23 mouse cellular contexts compared by ENCODE assay signal in genomic region chr1:130802976-130803375, GRCm38 (mm10). TPM values are rescaled to one million over a fixed set of nuclear protein-coding genes. Genes with fewer than 3 reads are reported as not detected.
DNase-seq lines count a peak whose midpoint lies in the region; ATAC-seq and TF ChIP-seq lines count a peak whose summit lies in the region.
"Had no signal": no experiment of that assay in that cellular context is flagged by ENCODE, and none has a peak within 500 bp of the region (broad histone marks: within the 10 kb centered on the region; RNA-seq: fewer than 3 reads in every experiment).

No protein-coding gene starts in this region.

- H3K9me3 ChIP-seq in kidney, embryonic 16.5 days (ENCODE audit: low read length), result no peaks in the 10 kb centered on the region
- H3K9me3 ChIP-seq: embryonic facial prominence, embryonic 10.5 days; forebrain, embryonic 13.5 days; limb, embryonic 12.5 days; liver, embryonic 15.5 days; midbrain, embryonic 15.5 days had no signal

- peaks cover 6% of the 10 kb centered on the region; the same call in 1 of the 2 replicates for H3K4me1 ChIP-seq in kidney, adult 2 months (ENCODE audit: control insufficient read depth, insufficient read depth, low read length)
- H3K4me1 ChIP-seq in kidney, embryonic 16.5 days (ENCODE audit: insufficient read depth, low read length), result no peaks in the 10 kb centered on the region
- H3K4me1 ChIP-seq: forebrain, embryonic 13.5 days; liver, embryonic 15.5 days; midbrain, embryonic 15.5 days had no signal

- no peak overlapping the region for H3K4me2 ChIP-seq in kidney, embryonic 16.5 days (replicated peaks; ENCODE audit: low read depth, low read length)
- H3K4me2 ChIP-seq: forebrain, embryonic 13.5 days; hindbrain, embryonic 14.5 days; limb, embryonic 12.5 days; liver, embryonic 15.5 days; midbrain, embryonic 15.5 days had no signal

- DNase-seq in gastrocnemius, adult 2 months, result peak; percentile 40
- no peak for DNase-seq in gastrocnemius, postnatal 14 days
- peak; percentile 71 for DNase-seq in kidney, adult 2 months
- DNase-seq in urinary bladder, adult 2 months (ENCODE audit: low spot score), result peak; percentile 50
- DNase-seq in urinary bladder, postnatal 4 days (ENCODE audit: low spot score in 2 of 2), result no peak
- DNase-seq in thymus, postnatal 0 days (ENCODE audit: low spot score), result no peak
- DNase-seq: adrenal gland, postnatal 10 days; cerebellum, adult 18-20 months; heart, postnatal 10 days; right cerebral cortex, postnatal 25 days had no signal

- H3K27me3 ChIP-seq in kidney, adult 2 months (replicated peaks; ENCODE audit: control insufficient read depth, insufficient read depth, low read length), result no peaks in the 10 kb centered on the region
- no peaks in the 10 kb centered on the region for H3K27me3 ChIP-seq in kidney, embryonic 16.5 days (ENCODE audit: insufficient read depth, low read length)
- H3K27me3 ChIP-seq: forebrain, embryonic 13.5 days; limb, embryonic 12.5 days; liver, embryonic 15.5 days; midbrain, embryonic 15.5 days had no signal

- H3K9ac ChIP-seq in kidney, embryonic 16.5 days (replicated peaks; ENCODE audit: low read length), result no peak overlapping the region
- H3K9ac ChIP-seq: forebrain, embryonic 13.5 days; hindbrain, embryonic 14.5 days; limb, embryonic 12.5 days; liver, embryonic 15.5 days; midbrain, embryonic 15.5 days had no signal

- no peak overlapping the region for H3K4me3 ChIP-seq in gastrocnemius, adult 2 months
- no peak overlapping the region for H3K4me3 ChIP-seq in kidney, adult 2 months (ENCODE audit: insufficient read depth, low read depth, low read length)
- H3K4me3 ChIP-seq in kidney, embryonic 16.5 days (ENCODE audit: low read length), result no peak overlapping the region
- H3K4me3 ChIP-seq: embryonic facial prominence, embryonic 10.5 days; forebrain, embryonic 13.5 days; left cerebral cortex, adult 2 months; limb, embryonic 12.5 days; liver, embryonic 15.5 days; midbrain, embryonic 15.5 days had no signal

- TF ChIP-seq CTCF in gastrocnemius, adult 2 months (IDR thresholded peaks at IDR 0.05), result no peak
- TF ChIP-seq CTCF in kidney, adult 2 months (conservative IDR thresholded peaks at IDR 0.05; ENCODE audit: insufficient read depth, insufficient read length, low read depth, low read length), result no peak

- H3K36me3 ChIP-seq in kidney, adult 2 months (ENCODE audit: control insufficient read depth, insufficient read depth, low read length), result no peaks in the 10 kb centered on the region
- H3K36me3 ChIP-seq in kidney, embryonic 16.5 days (ENCODE audit: insufficient read depth, low read length), result no peaks in the 10 kb centered on the region
- H3K36me3 ChIP-seq: embryonic facial prominence, embryonic 10.5 days; limb, embryonic 12.5 days; liver, embryonic 15.5 days; midbrain, embryonic 15.5 days had no signal

- H3K27ac ChIP-seq in gastrocnemius, adult 2 months, result no peak overlapping the region
- H3K27ac ChIP-seq in kidney, adult 2 months (ENCODE audit: insufficient read depth, low read depth, low read length), result peak overlapping the region; percentile 55
- no peak overlapping the region for H3K27ac ChIP-seq in kidney, embryonic 16.5 days (ENCODE audit: low read length)
- H3K27ac ChIP-seq: embryonic facial prominence, embryonic 10.5 days; forebrain, embryonic 13.5 days; hindbrain, embryonic 14.5 days; left cerebral cortex, adult 2 months; limb, embryonic 12.5 days; liver, embryonic 15.5 days; midbrain, embryonic 15.5 days had no signal

- TF ChIP-seq POLR2A in kidney, adult 2 months (IDR thresholded peaks at IDR 0.05; ENCODE audit: low read depth, low read length), result no peak

- intact Hi-C loops in gastrocnemius, adult 2 months (cut with DNase I), result no loop called here
- intact Hi-C loops in gastrocnemius, postnatal 14 days (cut with DNase I; ENCODE audit: low total_unique reads), result no loop called here

- ATAC-seq in kidney, embryonic 16.5 days (ENCODE audit: low FRiP score, low TSS enrichment), result no peak
- no peak for ATAC-seq in monocyte, adult 5-6 weeks (replicated peaks; ENCODE audit: insufficient number of reproducible peaks, low FRiP score, low TSS enrichment, poor library complexity, severe bottlenecking)
- ATAC-seq: forebrain, embryonic 13.5 days; intestine, postnatal 0 days; midbrain, embryonic 15.5 days had no signal

- WGBS in kidney, adult 2 months, result 33% methylated on average over 6 of the region's 6 CpGs
- WGBS in kidney, embryonic 16.5 days, result 57% methylated on average over 6 of the region's 6 CpGs

RNA-seq across cellular contexts. Expression of gene Fcamr, which starts 2.3 kb away (rescaled TPM):
- under 1 TPM in 1 of 2 experiments, not detected in 1; 0.14 TPM for total RNA-seq in gastrocnemius, adult 2 months (2021)
- total RNA-seq in gastrocnemius, postnatal 14 days (2021), result not detected
- polyA plus RNA-seq in kidney, adult 2 months (2012; rRNA removed), result 4.0 and 4.2 TPM in 2 replicates
- not detected in 2 replicates for polyA plus RNA-seq in kidney, embryonic 16.5 days (2015; fragmentation: Nextera tagmentation; extraction: Ambion mirVana)
- polyA plus RNA-seq in urinary bladder, adult 2 months (2012; rRNA removed), result 6.0 and 8.3 TPM in 2 replicates
- total RNA-seq in monocyte, adult 5-6 weeks (2017), result not detected in 3 replicates
- 0.06 TPM in 1 of 2 replicates, not detected in the other for polyA plus RNA-seq in thymus, postnatal 0 days (2015; fragmentation: Nextera tagmentation; extraction: Ambion mirVana)
- total RNA-seq: granulocyte monocyte progenitor cell, adult 5-6 weeks; left cerebral cortex, adult 2 months; megakaryocyte, adult 5-6 weeks had no signal
- polyA plus RNA-seq: embryonic facial prominence, embryonic 10.5 days; forebrain, embryonic 13.5 days; hindbrain, embryonic 14.5 days; limb, embryonic 12.5 days; liver, embryonic 15.5 days; midbrain, embryonic 15.5 days; neural tube, embryonic 11.5 days had no signal

RNA-seq across cellular contexts. Expression of gene Pigr, which starts 23.5 kb away (rescaled TPM):
- not detected for total RNA-seq in gastrocnemius, adult 2 months (2021)
- total RNA-seq in gastrocnemius, postnatal 14 days (2021), result not detected
- 16.9 and 26.4 TPM in 2 replicates for polyA plus RNA-seq in kidney, adult 2 months (2012; rRNA removed)
- not detected in 2 replicates for polyA plus RNA-seq in kidney, embryonic 16.5 days (2015; fragmentation: Nextera tagmentation; extraction: Ambion mirVana)
- polyA plus RNA-seq in urinary bladder, adult 2 months (2012; rRNA removed), result 5.1 and 5.5 TPM in 2 replicates
- total RNA-seq in monocyte, adult 5-6 weeks (2017), result 0.19 TPM in 1 of 3 replicates, not detected in the others
- polyA plus RNA-seq in thymus, postnatal 0 days (2015; fragmentation: Nextera tagmentation; extraction: Ambion mirVana), result 0.18 and 0.31 TPM in 2 replicates
- total RNA-seq: granulocyte monocyte progenitor cell, adult 5-6 weeks; heart, postnatal 10 days; megakaryocyte, adult 5-6 weeks had no signal
- polyA plus RNA-seq: embryonic facial prominence, embryonic 10.5 days; forebrain, embryonic 13.5 days; hindbrain, embryonic 14.5 days; limb, embryonic 12.5 days; midbrain, embryonic 15.5 days; neural tube, embryonic 11.5 days had no signal

Comparison
In these comparisons a context has a peak if more than half of its experiments do, and no peak if none do; other contexts are left out.
1. DNase-seq: peak in gastrocnemius, adult 2 months (single experiment), kidney, adult 2 months (single experiment) and urinary bladder, adult 2 months (single experiment); none in gastrocnemius, postnatal 14 days (single experiment), urinary bladder, postnatal 4 days (0 of 2) and thymus, postnatal 0 days (single experiment).